Mouse (Mus musculus): ENCODE measurements at regions not wholly inside any gene's neighbourhood (a gene's known extent, or its start where the extent isn't known, plus 50 kb on each side); places are given as distances from the start of the nearest gene placed in this dataset.

GRCm38 (mm10) chr3:149163591-149163990 is 173.2 kb upstream of the Adgrl2 start:
- Histone ChIP-seq H3K4me3 (no peak overlapping the region), H3K79me2 (replicated peaks; ENCODE audit: control insufficient read depth, insufficient read depth, low read length) (no peaks in the 10 kb centered on the region), H3K27me3 (ENCODE audit: control insufficient read depth, insufficient read depth, low read length) (no peaks in the 10 kb centered on the region), H3K36me3 (ENCODE audit: control insufficient read depth, insufficient read depth, low read length) (no peaks in the 10 kb centered on the region), H3K27ac (no peak overlapping the region), H3K9ac (ENCODE audit: low read depth, low read length) (no peak overlapping the region), H3K4me1 (ENCODE audit: control insufficient read depth, insufficient read depth, low read length) (no peaks in the 10 kb centered on the region)
- intact Hi-C loops (cut with DNase I) = no loop called here
- no peak for TF ChIP-seq EP300 (IDR thresholded peaks at IDR 0.05; ENCODE audit: insufficient read depth, low read depth, low read length)
- TF ChIP-seq CTCF (IDR thresholded peaks at IDR 0.05) = no peak
- no peak for TF ChIP-seq POLR2A (IDR thresholded peaks at IDR 0.05; ENCODE audit: insufficient read depth, low read depth, low read length)
- 75% methylated on average over 6 of the region's 6 CpGs for WGBS
- no peak for DNase-seq

GRCm38 (mm10) chr3:149160833-149161232 is 170.5 kb upstream of the Adgrl2 start:
- intact Hi-C loops (cut with DNase I) = no loop called here
- no peak for TF ChIP-seq EP300 (IDR thresholded peaks at IDR 0.05; ENCODE audit: insufficient read depth, low read depth, low read length)
- WGBS = 93% methylated on average over 11 of the region's 11 CpGs

GRCm38 (mm10) chr3:149157381-149157780 is 167.0 kb upstream of the Adgrl2 start:
- H3K9ac ChIP-seq (ENCODE audit: low read depth, low read length) = no peak overlapping the region
- 94% methylated on average over 8 of the region's 8 CpGs for WGBS

More at GRCm38 (mm10) chr3:149160833-149161232, 170.5 kb upstream of the Adgrl2 start:
- Histone ChIP-seq H3K36me3 (ENCODE audit: control insufficient read depth, insufficient read depth, low read length) (no peaks in the 10 kb centered on the region), H3K4me3 (no peak overlapping the region), H3K9ac (ENCODE audit: low read depth, low read length) (no peak overlapping the region), H3K79me2 (replicated peaks; ENCODE audit: control insufficient read depth, insufficient read depth, low read length) (no peaks in the 10 kb centered on the region), H3K4me1 (ENCODE audit: control insufficient read depth, insufficient read depth, low read length) (no peaks in the 10 kb centered on the region), H3K27ac (no peak overlapping the region), H3K27me3 (ENCODE audit: control insufficient read depth, insufficient read depth, low read length) (no peaks in the 10 kb centered on the region)
- no peak for DNase-seq

GRCm38 (mm10) chr3:149152312-149152711 is 162.0 kb upstream of the Adgrl2 start:
- WGBS = 83% methylated on average over 4 of the region's 4 CpGs
- H3K27ac ChIP-seq = no peak overlapping the region
- intact Hi-C loops (cut with DNase I) = no loop called here

More at GRCm38 (mm10) chr3:149157381-149157780, 167.0 kb upstream of the Adgrl2 start:
- Histone ChIP-seq H3K4me1 (ENCODE audit: control insufficient read depth, insufficient read depth, low read length) (no peaks in the 10 kb centered on the region), H3K79me2 (replicated peaks; ENCODE audit: control insufficient read depth, insufficient read depth, low read length) (no peaks in the 10 kb centered on the region), H3K4me3 (no peak overlapping the region), H3K36me3 (ENCODE audit: control insufficient read depth, insufficient read depth, low read length) (no peaks in the 10 kb centered on the region), H3K27me3 (ENCODE audit: control insufficient read depth, insufficient read depth, low read length) (no peaks in the 10 kb centered on the region), H3K27ac (no peak overlapping the region)
- no peak for DNase-seq
- TF ChIP-seq POLR2A (IDR thresholded peaks at IDR 0.05; ENCODE audit: insufficient read depth, low read depth, low read length) = no peak
- no peak for TF ChIP-seq EP300 (IDR thresholded peaks at IDR 0.05; ENCODE audit: insufficient read depth, low read depth, low read length)
- no peak for TF ChIP-seq CTCF (IDR thresholded peaks at IDR 0.05)
- intact Hi-C loops (cut with DNase I) = no loop called here

GRCm38 (mm10) chr3:149150796-149151195 is 160.4 kb upstream of the Adgrl2 start:
- Histone ChIP-seq H3K27ac (no peak overlapping the region), H3K36me3 (ENCODE audit: control insufficient read depth, insufficient read depth, low read length) (no peaks in the 10 kb centered on the region), H3K27me3 (ENCODE audit: control insufficient read depth, insufficient read depth, low read length) (no peaks in the 10 kb centered on the region), H3K4me1 (ENCODE audit: control insufficient read depth, insufficient read depth, low read length) (peaks cover 1% of the 10 kb centered on the region; the same call in 1 of the 2 replicates), H3K9ac (ENCODE audit: low read depth, low read length) (no peak overlapping the region), H3K4me3 (no peak overlapping the region), H3K79me2 (replicated peaks; ENCODE audit: control insufficient read depth, insufficient read depth, low read length) (no peaks in the 10 kb centered on the region)
- intact Hi-C loops (cut with DNase I) = no loop called here
- WGBS = 75% methylated on average over 3 of the region's 3 CpGs
- TF ChIP-seq EP300 (IDR thresholded peaks at IDR 0.05; ENCODE audit: insufficient read depth, low read depth, low read length) = no peak
- TF ChIP-seq POLR2A (IDR thresholded peaks at IDR 0.05; ENCODE audit: insufficient read depth, low read depth, low read length) = no peak
- no peak for TF ChIP-seq CTCF (IDR thresholded peaks at IDR 0.05)
- DNase-seq = no peak

More at GRCm38 (mm10) chr3:149152312-149152711, 162.0 kb upstream of the Adgrl2 start:
- Histone ChIP-seq H3K27me3 (ENCODE audit: control insufficient read depth, insufficient read depth, low read length) (no peaks in the 10 kb centered on the region), H3K4me1 (ENCODE audit: control insufficient read depth, insufficient read depth, low read length) (peaks cover 1% of the 10 kb centered on the region; the same call in 1 of the 2 replicates), H3K9ac (ENCODE audit: low read depth, low read length) (no peak overlapping the region), H3K36me3 (ENCODE audit: control insufficient read depth, insufficient read depth, low read length) (no peaks in the 10 kb centered on the region), H3K79me2 (replicated peaks; ENCODE audit: control insufficient read depth, insufficient read depth, low read length) (no peaks in the 10 kb centered on the region), H3K4me3 (no peak overlapping the region)
- no peak for DNase-seq
- TF ChIP-seq POLR2A (IDR thresholded peaks at IDR 0.05; ENCODE audit: insufficient read depth, low read depth, low read length) (no peak), EP300 (IDR thresholded peaks at IDR 0.05; ENCODE audit: insufficient read depth, low read depth, low read length) (no peak), CTCF (IDR thresholded peaks at IDR 0.05) (no peak)

GRCm38 (mm10) chr3:149148608-149149007 is 158.3 kb upstream of the Adgrl2 start:
- WGBS = 56% methylated on average over 8 of the region's 8 CpGs
- H3K27ac ChIP-seq = no peak overlapping the region
- TF ChIP-seq EP300 (IDR thresholded peaks at IDR 0.05; ENCODE audit: insufficient read depth, low read depth, low read length) (no peak), CTCF (IDR thresholded peaks at IDR 0.05) (no peak), POLR2A (IDR thresholded peaks at IDR 0.05; ENCODE audit: insufficient read depth, low read depth, low read length) (no peak)
- no peaks in the 10 kb centered on the region for H3K27me3 ChIP-seq (ENCODE audit: control insufficient read depth, insufficient read depth, low read length)
- DNase-seq = no peak
- no peak overlapping the region for H3K9ac ChIP-seq (ENCODE audit: low read depth, low read length)
- H3K4me1 ChIP-seq (ENCODE audit: control insufficient read depth, insufficient read depth, low read length) = peaks cover 1% of the 10 kb centered on the region; the same call in 1 of the 2 replicates
- intact Hi-C loops (cut with DNase I) = no loop called here
- no peaks in the 10 kb centered on the region for H3K79me2 ChIP-seq (replicated peaks; ENCODE audit: control insufficient read depth, insufficient read depth, low read length)
- no peak overlapping the region for H3K4me3 ChIP-seq
- H3K36me3 ChIP-seq (ENCODE audit: control insufficient read depth, insufficient read depth, low read length) = no peaks in the 10 kb centered on the region
